Mouse (Mus musculus) ovary, postnatal 14 days (tissue): ENCODE measurements around the gene Cul9.

Experiments used
- DNase-seq: peaks from one replicate; pipeline ENCODE4 v3.0.0; 2022; ENCODE audit warnings: low spot score

The Cul9 gene

DNA sequence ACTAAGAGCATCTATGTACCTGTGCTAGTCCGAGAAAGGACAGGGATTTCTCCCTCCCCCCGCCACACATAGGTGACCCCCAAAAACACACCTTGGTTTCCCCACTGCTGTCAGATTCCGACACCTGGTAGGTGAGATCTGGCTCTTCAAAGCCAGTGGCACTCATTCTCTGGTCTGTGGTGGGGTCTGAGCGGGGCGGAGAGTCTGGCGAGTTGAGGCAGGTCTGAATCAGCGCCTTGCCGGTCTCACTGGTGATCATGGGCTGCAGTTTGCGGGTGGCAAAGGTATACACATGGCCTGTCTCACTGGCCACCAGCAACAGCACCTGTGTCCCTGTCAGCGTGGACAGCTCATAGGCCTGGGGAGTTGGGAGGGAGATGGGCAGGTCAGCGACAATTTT, 7.3 kb upstream of the Cul9 start:
- no peak for DNase-seq

DNA sequence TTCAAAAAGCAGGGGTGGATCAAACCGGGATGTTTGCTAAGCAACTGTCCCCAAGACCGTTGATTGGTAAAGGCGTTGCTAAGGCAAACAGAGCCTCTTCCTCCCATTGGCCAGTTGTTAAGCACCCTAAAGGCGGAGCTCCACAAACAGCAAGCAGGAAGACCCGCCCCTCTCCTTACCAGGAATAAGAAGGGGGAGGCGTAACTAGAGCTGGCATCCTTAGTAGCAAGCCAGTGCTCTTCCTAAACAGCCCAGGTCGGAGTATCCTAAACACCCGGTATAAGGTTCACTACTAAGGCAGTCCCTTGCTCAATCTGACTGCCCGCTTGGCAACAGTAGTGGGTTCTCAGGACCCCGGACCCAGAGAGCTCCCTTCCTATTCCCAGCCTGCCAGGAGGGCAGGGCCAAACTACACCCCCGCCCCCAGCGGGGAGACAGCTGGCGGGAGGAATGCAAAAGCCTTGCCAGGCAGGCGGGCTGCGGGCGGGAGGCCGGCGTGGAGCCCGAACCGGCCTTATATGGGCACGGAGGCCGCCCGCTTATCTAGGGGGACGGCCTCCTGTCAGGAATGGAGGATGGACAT, 6.7 kb upstream of the Cul9 start:
- DNase-seq: peak; percentile 87

DNA sequence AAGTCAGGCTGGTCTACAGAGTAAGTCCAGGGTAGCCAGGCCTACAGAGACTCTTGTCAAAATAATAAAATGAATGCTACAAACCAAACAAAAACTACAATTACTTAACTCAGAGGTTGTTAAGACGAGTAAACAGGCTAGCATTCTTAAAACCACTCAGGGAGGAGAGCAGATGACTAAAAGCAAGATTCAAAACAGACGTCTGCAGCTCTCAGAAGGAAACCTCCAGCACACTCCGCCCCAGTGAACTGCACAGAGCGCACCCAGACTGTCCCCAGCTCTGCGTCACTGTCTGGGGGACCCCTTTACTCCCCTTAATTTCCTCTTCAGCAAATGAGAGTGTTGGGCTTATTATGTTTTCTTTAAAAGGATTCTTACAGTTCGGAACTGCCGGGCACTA, 6.0 kb upstream of the Cul9 start:
- DNase-seq: no peak

DNA sequence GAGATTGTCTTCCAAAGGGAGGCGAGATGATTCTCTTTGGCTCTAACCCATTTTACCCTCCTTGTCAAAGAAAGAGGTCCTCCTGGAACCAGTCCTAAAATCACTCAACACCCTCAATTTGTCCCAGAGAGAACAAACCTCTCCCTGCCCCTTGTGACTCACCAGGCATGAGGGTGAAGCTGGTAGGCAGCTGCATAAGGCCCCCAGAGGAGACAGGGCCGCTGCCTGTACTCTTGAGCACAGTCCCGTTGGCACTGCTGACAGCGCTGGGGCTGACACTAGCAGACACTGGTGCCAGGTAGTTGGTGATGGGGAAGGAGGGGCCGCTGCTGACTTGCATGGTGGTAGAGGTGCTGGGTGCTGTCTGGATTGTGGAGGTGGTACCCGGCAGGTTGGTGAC, 5.2 kb upstream of the Cul9 start:
- DNase-seq: no peak

DNA sequence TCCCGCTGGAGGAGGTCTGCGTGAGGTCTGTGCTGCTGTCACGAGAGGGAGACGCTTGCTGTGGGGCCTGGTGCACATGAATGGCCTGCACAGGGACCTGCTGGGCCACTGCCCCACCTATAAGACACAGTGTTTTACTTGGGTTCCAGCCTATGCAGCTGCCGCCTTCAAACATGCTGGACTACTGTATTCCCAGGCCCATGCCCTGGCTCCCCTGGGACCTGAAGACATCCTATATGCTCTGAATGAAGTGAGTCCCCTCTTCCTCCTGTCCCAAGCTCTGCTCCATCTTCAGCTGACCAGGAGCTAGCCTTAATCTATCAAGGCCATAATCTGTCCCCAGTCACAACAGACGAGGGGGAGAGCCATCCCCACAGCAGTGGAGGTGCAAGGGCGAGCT, 4.7 kb upstream of the Cul9 start:
- DNase-seq: no peak

DNA sequence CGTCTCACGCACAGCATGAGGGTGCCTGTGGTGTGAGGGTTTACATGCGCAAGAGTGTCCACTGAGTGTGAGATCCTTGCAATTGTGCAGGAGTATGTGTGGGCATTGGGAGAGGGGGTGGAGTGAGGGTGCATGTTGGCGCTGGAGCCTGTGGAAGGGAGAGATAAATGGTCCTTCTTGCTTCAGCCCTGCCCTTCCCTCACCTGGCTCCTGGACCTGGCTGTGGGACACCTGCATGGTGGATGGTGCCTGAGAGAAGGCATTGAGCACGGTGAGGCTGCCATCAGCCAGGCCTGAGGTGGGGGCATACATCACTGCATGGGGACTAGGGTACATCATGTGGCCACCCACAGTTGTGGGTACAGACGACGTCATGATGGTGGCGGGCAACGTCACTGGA, 3.5 kb upstream of the Cul9 start:
- no peak for DNase-seq

DNA sequence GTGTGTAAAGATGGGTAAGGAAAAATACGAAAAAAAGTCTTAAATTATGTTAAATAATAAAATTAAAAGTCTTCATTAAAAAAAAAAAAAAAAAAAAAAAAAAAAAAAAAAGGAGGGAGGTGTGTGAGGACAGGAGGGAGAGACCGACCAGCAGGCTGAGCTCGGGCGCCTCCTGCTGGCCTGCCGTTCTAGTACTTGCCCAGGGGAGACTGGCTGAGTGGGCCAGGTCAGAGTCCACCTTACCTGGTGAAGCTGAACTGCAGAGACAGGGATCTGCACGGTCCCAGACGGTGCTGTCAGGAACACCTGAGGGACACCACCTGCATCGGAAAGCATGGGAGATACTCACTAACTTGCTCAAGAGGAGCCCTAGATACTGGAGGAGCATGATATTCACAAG, 3.0 kb upstream of the Cul9 start:
- peak; percentile 42 for DNase-seq

DNA sequence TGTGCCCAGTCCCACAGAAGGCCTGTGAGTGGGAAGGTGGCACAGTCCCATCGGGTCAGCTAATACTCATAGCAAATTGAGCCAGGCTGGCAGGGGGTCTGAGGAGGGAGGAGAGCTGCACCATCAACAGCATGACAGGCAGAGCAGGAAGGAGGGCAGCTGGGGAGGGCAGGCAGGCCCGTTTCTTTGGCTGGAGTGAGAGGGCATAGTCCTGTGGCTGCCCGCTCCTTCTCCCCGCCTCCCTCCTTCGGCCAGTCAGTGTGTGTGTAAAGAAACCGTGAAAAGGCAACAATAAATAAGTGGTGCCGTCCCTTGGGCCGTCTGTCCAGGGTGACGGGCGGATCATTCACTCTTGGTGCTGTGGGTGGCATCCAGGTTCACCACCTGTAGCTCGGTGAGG, 2.6 kb upstream of the Cul9 start:
- no peak for DNase-seq

DNA sequence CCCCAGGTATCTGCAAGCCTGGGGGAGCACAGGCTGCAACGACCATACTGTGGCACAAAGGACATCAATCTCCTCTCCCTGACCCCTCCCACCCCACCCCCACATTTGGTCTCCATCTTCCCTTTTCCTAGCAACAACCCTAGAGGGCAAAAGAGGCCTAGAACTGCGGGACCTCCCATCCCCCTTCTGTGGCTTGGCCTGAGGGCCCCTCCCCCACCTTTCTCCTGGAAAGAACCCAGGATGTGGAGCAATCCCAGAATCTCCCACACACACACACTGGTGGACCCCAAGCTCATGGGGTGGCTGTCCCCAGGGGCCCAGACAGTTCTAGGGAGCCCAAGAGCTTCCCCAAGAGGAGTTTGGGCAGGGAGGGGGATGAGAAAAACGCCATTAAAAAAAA, 1.7 kb upstream of the Cul9 start:
- DNase-seq: no peak

DNA sequence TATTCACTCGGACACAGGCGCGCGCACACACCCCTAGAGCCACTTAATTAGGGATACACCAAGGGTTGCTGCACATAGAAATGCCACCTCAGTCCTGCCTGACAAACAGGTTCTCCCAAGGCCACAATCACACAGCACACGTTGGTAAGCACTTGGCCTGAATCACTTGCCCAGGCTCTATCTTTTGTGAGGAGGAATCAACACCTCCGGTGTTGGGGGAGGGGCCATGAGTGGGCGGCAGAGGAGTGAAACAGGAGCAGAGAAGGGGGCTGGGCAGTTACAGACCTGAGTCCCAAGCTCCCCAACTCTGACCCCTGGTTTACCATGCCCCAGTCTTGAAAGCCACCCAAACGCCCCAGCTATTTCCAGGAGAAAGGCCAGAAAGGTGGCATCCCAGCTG, 807 bp upstream of the Cul9 start:
- no peak for DNase-seq

DNA sequence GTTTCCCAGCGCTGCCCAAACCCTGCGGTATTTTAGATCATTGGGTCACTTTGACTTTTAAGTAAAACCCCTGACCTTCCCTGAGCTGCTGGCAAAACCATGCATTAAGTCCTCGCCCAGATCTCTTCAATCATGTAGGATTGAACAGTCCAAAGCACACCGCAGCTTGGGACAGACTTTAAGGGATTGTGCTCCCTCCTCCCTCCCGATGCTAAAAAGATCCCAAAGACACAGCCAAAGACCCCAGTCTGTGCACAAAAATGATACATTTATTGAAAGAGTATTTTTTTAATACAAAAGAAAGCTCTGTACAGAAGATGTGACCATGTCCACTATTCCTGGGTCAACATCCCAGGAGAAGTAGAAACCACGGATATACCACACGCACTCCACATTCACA, 403 bp upstream of the Cul9 start:
- DNase-seq: no peak

DNA sequence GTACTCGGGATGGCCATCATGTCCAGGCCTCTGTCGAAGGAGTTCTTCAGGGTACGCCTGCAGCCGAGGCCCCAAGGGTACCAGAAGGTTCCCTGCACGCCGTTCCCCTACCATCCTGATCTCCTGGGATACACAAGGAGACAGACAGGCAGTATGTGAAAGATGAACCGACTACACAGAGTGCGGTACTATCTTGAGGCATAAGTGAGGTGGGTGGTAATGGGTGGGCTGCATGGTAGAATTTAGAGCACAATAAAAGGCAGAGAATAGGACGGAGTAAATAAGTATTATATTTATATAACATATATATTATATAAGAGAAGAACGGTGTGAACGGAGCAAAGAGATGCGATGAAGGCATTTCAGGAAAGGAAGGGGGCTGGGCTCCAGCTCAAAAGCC, 2.5 kb downstream of the Cul9 start:
- DNase-seq: no peak

DNA sequence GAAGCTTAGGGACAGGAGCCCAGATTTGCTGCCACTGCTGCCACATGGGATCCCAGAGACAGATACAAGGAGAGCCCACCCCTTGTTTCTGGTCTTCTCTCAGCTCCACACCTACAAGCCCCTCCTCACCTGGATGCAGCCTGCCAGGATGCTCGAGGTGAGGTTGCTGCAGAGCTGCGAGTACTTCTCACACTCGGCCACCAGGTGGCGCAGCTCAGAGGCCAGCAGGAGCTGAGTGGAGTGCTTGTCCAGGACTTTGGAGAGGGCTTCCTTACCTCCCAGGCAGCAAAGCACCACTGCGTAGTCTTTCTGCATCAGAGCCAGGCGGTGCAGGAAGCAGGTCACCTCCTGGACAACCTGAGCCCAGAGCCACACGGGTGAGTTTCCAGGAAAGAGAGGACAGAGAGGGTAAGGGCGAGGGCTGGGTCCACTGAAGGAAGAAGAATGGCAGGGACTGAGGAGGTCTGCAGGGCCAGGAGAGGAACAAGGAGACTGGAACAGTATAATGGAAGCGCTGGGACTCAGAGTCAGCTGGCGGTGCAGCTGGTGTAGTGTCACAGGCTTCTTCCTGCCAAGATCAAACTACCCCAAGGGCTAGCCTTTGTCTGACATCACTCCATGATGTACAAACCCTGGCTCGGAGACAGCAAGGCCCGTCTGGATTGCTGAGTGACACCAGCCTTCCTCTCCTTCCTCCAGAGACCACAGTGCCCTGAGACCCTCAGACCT, 20.4 kb downstream of the Cul9 start:
- DNase-seq: peak; percentile 74

DNA sequence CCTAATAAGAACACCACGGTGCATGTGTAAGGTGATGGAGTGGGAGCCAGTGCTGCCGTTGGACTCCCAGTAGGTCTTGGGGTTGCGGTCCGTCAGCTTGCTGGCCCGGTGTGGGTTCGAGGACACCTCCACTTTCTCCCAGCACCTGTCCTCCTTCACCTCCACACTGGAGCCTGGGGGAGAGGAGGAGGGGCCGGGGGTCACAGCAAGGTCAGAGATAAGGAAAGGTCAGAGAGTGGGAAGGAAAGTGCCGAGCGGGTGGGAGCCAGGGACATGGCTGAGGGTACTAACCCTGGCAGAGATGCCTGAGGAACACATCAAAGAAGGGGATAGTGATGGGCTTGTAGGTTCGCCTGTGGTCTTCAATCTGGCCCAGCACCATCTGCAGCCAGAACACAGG, 21.1 kb downstream of the Cul9 start:
- no peak for DNase-seq

DNA sequence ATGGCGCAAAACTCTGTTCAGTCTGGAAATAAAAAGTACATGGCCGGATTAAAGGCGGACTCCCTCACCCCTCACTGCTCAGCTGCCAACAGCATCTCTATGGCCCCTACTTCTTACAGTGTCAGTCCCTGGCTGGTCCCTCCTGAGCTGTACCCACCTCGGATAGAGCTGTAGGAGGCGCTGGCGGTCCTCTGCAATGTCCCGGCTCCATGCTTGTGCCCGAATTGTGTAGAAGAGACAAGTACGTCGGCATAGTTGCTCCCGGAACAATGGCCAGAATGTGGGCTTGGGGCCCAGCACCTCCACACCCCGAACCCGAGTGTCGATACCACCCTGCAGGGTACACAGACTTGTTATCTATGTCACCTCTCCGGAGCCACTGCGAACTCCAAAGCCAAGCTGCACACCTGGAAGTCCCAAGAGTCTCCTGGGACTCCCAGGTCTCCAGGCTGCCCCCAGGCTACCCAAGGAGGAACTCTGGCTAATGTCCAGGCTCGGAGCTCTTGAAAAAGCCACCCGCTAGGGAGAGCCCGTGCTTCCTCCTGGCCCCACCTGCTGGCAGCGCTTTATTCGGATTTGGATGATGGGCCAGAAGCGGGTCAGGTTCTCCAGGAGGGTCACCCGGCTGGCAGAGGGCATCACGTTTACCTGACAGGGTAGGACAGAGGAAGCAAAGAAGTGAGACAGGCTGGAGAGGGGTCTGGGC, 24.1 kb downstream of the Cul9 start:
- DNase-seq: no peak

DNA sequence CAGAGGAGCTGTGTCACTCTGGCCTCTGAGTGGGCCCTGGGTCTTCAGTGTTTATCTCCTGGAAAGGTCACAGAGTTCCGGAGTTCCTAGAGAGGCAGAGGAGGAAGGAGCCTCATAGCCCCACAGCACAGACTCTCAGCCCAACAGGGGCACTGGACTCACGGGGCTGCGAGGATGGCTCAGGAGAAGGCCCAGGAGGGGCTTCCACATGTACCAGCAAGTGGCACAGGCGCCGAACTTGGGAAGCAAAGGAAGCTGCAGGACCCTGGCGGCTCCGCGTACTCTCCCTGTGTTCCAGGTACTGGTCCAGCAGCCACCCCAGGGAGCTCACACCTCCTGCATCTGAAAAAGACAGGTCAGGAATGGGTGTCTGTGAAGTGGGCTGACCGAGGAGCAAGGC, 25.0 kb downstream of the Cul9 start:
- DNase-seq: no peak

DNA sequence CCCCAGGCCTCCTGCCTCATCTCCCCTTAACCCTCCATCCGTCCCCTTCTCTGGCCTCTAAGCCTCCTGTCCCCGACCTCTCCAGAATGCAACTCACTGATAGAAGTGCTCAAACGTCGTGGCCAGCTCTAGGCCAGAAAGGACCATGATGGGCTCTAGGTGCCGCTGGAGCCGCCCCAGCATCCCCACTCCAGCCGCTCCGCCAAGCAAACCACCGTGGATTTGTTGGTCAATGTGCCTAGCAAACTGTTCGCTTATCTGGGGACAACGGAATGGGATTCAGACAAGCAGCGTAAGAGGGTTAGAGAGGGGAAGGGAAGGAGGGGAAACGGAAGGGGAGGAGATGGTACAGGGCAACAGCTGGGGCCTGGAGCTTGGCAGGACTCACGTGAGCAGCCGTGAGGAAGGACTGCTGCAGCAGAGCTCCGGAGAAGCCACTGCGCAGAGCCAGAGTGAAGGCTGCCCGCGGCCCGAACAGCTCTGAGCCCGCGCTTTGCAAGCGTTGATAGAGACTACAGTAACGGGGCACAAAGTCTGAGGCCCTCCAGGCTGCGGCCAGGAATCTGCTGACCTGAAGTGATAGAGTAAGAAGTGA, 25.7 kb downstream of the Cul9 start:
- DNase-seq: no peak

DNA sequence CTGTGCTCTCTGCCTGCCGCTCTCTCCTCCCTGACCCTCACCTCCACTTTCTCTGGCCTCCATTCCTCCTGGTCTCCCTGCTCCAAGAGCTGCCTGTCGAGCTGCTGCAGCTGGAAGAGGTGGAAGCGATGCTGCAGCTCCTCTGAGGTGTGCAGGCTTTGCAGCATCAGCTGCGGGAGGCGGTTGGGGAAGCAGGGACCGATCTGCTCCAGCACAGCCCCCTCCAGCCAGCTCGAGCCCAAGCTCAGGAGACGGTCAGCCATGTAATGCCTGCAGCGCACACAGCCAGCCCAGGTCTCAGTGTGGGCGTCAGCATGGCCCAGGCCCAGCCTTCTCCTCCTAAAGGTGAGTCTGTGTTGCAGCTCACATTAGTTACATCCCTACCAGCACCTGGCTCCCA, 26.2 kb downstream of the Cul9 start:
- no peak for DNase-seq

DNA sequence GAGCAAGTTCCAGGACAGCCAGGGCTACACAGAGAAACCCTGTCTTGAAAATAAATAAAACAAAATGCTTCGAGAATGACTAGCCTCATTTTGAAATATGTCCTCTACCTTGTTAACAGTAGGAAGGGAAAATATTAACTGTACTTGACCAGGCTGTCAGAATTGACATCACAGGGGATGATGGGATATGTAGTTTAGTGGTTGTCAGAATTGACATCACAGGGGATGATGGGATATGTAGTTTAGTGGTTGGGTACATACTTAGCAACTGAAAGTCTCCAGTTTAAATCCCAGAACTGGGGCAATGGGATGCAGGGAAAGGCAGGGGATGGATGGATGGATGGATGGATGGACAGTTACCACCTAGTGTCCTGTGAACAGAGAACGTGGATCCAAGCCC, 32.9 kb downstream of the Cul9 start:
- no peak for DNase-seq

DNA sequence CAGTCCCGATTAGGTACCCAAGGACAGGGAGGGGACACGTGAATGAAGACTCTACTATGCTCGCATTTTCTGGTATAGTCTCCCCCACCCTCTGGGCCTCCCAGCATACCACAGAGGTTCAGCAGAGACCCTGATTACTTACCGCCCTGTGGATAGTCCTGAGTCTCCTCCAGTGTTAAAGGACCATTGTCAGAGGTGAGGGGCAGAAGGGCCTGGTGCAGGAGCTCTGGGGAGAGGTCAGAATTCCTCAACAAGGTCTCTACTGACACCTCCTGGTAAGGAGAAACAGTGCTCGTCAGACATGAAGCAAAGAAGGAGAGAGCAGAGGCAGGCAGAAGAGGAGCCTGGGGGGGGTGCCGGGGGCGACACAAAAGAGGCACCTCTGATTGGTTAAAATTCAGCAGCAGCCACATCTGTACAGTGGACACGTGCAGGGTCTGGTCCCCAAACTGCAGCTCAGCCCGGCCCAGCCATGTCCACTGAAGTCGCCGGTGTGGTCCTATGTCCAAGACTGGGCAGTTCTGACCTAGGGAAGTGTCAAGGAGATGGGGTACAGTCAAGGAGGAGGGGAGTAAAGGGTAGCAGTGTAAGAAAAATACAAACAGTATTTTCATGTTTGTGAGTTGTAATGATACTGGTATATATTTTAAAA, 35.0 kb downstream of the Cul9 start:
- no peak for DNase-seq

DNA sequence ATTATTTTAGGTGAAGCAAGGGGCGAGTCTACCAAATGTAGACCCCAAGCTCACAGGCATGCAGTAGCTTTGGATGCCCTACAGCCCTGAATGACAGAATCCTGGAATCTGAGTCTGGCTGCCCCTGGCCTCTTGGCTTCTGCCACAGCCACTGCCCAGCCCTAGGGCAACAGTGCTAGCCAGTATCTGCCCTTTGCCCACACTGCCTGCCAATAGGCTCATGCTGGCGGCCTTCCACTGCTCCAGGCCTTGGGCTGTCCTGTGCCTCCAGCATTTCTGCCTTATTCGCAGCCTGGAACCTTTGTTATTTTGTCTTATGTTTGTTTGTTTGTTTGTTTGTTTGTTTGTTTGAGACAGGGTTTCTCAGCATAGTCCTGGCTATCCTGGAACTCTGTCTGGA, 40.6 kb downstream of the Cul9 start:
- no peak for DNase-seq

DNA sequence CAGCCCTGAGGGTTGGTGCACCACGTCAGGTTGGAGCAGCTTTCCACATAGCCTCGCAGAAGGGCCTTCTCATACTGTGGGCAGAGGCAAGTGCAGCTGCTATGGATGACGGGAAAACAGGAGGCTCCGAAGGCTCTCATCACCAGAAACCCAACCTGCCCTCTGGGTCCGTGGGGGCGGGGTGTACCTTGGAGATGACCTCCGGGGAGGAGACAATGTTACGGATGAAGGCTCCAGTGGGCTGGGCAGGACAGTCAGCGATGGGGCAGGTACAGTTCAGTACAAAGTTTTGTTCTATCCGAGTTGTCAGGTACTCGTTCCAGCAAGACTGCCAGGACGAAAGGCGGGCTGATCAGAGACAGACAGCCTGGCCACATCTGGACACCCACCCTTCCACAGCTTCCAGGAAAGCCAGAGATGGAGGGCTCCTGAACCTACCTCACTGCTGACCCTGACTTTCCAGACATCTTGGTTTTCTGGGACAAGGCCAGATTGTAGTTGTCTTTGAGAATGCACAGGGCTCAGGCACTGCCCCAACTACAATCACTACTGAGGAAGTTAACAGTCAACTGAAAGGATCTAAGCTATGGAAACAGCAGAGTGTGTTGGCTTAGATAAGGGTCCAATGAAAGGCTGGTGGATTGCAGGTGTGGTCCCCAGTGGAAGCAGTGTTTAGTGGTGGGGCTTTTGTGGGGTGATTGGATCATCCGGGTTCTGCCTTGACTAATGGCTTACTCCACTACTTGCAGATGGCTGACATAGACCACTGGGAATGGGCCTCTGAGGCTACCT, 42.1 kb downstream of the Cul9 start:
- DNase-seq: no peak
